Mouse (Mus musculus) liver, postnatal 0 days (tissue): ENCODE measurements around the gene Cryzl1. TPM values are rescaled to one million over a fixed set of nuclear protein-coding genes. Genes with fewer than 3 reads are reported as not detected.

Source experiments
- ATAC-seq: fragments of 200-750 bp; cut with Nextera tagmentation; 2 replicates; pipeline ENCODE4 v1.8.0; 2017; ENCODE audit warnings: mild to moderate bottlenecking, moderate library complexity
- DNase-seq: peaks from one replicate; pipeline ENCODE4 v3.0.0-alpha.2; 2016
- H3K27ac ChIP-seq: fragments of 300-500 bp; sonication (generic); 2 replicates; pipeline ENCODE4 v1.5.1; 2014; ENCODE audit warnings: antibody characterized with exemption, moderate library complexity, mild to moderate bottlenecking, low read depth
- H3K27me3 ChIP-seq: fragments of 300-500 bp; sonication (generic); 2 replicates; pipeline ENCODE4 v1.6.1; 2014; ENCODE audit warnings: low read length, control low read depth, mixed read lengths; ENCODE audit not compliant: insufficient read depth
- H3K36me3 ChIP-seq: fragments of 300-500 bp; sonication (generic); replicated peaks from 2 replicates; pipeline ENCODE4 v1.6.1; 2014; ENCODE audit warnings: mild to moderate bottlenecking, control low read depth, low read length, moderate library complexity, mixed read lengths; ENCODE audit not compliant: insufficient read depth
- H3K4me1 ChIP-seq: fragments of 300-500 bp; sonication (generic); 2 replicates; pipeline ENCODE4 v1.6.1; 2014; ENCODE audit warnings: antibody characterized with exemption, mild to moderate bottlenecking, control low read depth; ENCODE audit not compliant: insufficient read depth
- H3K4me2 ChIP-seq: fragments of 300-500 bp; sonication (generic); 2 replicates; pipeline ENCODE4 v1.6.1; 2014; ENCODE audit warnings: low read depth, mild to moderate bottlenecking, low read length, moderate library complexity, mixed read lengths
- H3K4me3 ChIP-seq: fragments of 300-500 bp; sonication (generic); 2 replicates; pipeline ENCODE4 v1.5.1; 2014; ENCODE audit warnings: low read depth, low read length
- H3K9ac ChIP-seq: fragments of 300-500 bp; sonication (generic); replicated peaks from 2 replicates; pipeline ENCODE4 v1.6.1; 2014; ENCODE audit warnings: mild to moderate bottlenecking, moderate library complexity
- H3K9me3 ChIP-seq: fragments of 300-500 bp; sonication (generic); 2 replicates; pipeline ENCODE4 v1.6.1; 2016; ENCODE audit warnings: mild to moderate bottlenecking, control low read depth, low read length, mixed read lengths
- CTCF ChIP-seq: sonication (generic); IDR thresholded peaks from 2 replicates; pipeline ENCODE4 v1.5.1; 2016; ENCODE audit warnings: antibody characterized with exemption, low read depth
- EP300 ChIP-seq: IDR thresholded peaks from 2 replicates; pipeline ENCODE4 v1.6.1; 2016; ENCODE audit warnings: antibody characterized with exemption, low read depth, mild to moderate bottlenecking
- WGBS: fragments of 180-500 bp; shearing (Covaris S2); extraction: QIAGEN DNeasy Blood & Tissue Kit; methylation state at CpG from one replicate; pipeline ENCODE4 v1.1.7; 2014; ENCODE audit not compliant: insufficient replicate concordance; 5-methylcytosine and 5-hydroxymethylcytosine counted together
- polyA plus RNA-seq: library from polyadenylated mRNA; unstranded; fragments of >200 nt; fragmentation: Nextera tagmentation; extraction: Ambion mirVana; gene quantifications from 2 replicates; pipeline ENCODE4 v1.2.1, GENCODE M21; 2015

Gene Cryzl1
- 27.3 and 27.4 TPM in 2 replicates for polyA plus RNA-seq

- TF ChIP-seq CTCF (no peak), EP300 (no peak; the same call in 1 of the 2 replicates)
- H3K9me3 ChIP-seq = no peaks in the 10 kb centered on the region
- peaks cover 18% of the 10 kb centered on the region for H3K4me1 ChIP-seq
- H3K36me3 ChIP-seq = no peaks in the 10 kb centered on the region
- peaks cover 13% of the 10 kb centered on the region for H3K27me3 ChIP-seq
- H3K9ac ChIP-seq = peak within 1 kb of the TSS; percentile 74
- 2% methylated on average over 46 of the region's 46 CpGs for WGBS
- peak; percentile 92 for ATAC-seq
- peak within 1 kb of the TSS; percentile 95 for H3K4me2 ChIP-seq
- H3K27ac ChIP-seq = peak within 1 kb of the TSS; percentile 88
- peak within 1 kb of the TSS; percentile 85 for H3K4me3 ChIP-seq
- DNase-seq = peak; percentile 95
Measured at GRCm38 (mm10) chr16:91728123-91729065, at the start of gene Cryzl1. Gene Cryzl1, minus strand, starts transcription at chr16:91728975.

DNA sequence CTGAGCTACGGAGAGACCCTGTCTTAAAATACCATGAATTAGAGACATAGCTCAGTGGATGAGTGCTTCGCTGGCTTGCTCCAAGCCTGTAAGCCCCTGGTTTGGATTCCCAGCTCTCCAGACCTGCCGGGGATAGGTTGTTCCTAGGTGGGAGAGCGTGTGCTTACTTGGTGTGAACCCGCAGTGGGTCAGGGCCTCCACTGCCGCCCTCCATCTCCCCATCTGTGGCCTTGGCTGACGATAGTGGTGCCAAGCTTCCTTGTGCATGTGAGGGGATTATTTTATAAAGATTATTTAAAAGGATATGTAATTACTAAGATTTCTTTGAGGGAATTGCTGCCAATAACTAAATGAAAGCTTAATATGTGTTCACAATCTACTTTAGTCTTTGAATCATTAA lies 43.8 kb upstream of the Cryzl1 start:
- Histone ChIP-seq H3K27ac (no peak overlapping the region), H3K4me3 (no peak overlapping the region), H3K36me3 (no peaks in the 10 kb centered on the region), H3K27me3 (no peaks in the 10 kb centered on the region), H3K4me2 (no peak overlapping the region), H3K9ac (no peak overlapping the region), H3K4me1 (peaks cover 11% of the 10 kb centered on the region), H3K9me3 (no peaks in the 10 kb centered on the region)
- DNase-seq (no peak), ATAC-seq (no peak)
- TF ChIP-seq CTCF (no peak), EP300 (no peak)
- WGBS = 77% methylated on average over 7 of the region's 7 CpGs

DNA sequence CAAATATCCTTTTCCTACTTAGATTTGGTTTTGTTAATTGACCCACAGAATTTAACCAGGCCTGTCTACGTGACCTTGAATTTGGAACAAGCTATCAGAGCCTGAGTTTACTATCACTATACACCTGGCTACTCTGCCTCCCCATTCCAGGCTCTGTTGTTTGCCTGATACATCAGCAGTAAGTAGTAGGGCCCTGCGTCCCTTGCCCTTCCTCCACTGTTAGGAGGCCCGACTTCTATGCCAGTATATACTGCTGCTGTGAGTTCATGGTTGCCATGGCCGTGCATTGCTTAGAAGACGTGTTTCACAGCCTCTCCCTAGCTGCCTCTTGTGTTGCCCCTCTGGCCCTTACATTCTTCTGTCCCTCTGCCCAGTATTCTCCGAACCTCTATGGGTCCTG lies 42.6 kb upstream of the Cryzl1 start:
- no peak overlapping the region for H3K4me3 ChIP-seq
- no peak overlapping the region for H3K9ac ChIP-seq
- no peak for TF ChIP-seq CTCF
- no peak for TF ChIP-seq EP300
- H3K36me3 ChIP-seq = no peaks in the 10 kb centered on the region
- H3K27ac ChIP-seq = 0 out of 2 replicates have a peak overlapping the region, but pooled peaks have one; percentile 23
- no peak overlapping the region for H3K4me2 ChIP-seq
- WGBS = 66% methylated on average over 6 of the region's 6 CpGs
- H3K4me1 ChIP-seq = peaks cover 11% of the 10 kb centered on the region
- DNase-seq (no peak), ATAC-seq (no peak)
- no peaks in the 10 kb centered on the region for H3K9me3 ChIP-seq
- H3K27me3 ChIP-seq = no peaks in the 10 kb centered on the region

- no peak for DNase-seq
- no peak for TF ChIP-seq CTCF
- TF ChIP-seq EP300 = no peak
Measured at GRCm38 (mm10) chr16:91770662-91771061, 41.9 kb upstream of the Cryzl1 start.

DNA sequence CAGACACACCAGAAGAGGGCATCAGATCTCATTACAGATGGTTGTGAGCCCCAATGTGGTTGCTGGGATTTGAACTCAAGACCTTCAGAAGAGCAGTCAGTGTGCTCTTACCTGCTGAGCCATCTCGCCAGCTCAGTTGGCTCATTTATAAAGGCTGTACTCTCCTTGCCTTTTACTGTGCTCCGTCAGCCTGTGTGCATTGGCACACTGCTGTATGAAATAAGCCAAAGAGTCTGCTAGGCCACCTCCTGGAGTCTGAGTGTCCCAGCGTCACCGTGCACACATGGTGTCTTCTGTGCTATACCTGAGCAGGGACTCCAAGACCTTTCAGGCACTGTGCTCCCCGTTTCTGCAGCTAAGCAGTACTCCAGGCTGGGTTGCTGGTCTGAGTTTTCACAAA lies 41.1 kb upstream of the Cryzl1 start:
- H3K4me1 ChIP-seq = peaks cover 11% of the 10 kb centered on the region
- TF ChIP-seq EP300 (no peak), CTCF (no peak)
- ATAC-seq (no peak), DNase-seq (no peak)
- whole genome bisulfite sequencing = 80% methylated on average over 5 of the region's 5 CpGs
- H3K9ac ChIP-seq = no peak overlapping the region
- H3K4me3 ChIP-seq = no peak overlapping the region
- H3K27ac ChIP-seq = no peak overlapping the region
- H3K36me3 ChIP-seq = no peaks in the 10 kb centered on the region
- no peak overlapping the region for H3K4me2 ChIP-seq
- no peaks in the 10 kb centered on the region for H3K27me3 ChIP-seq
- H3K9me3 ChIP-seq = no peaks in the 10 kb centered on the region

More at GRCm38 (mm10) chr16:91770662-91771061, 41.9 kb upstream of the Cryzl1 start:
- peak; percentile 40; the same call in 1 of the 2 replicates for ATAC-seq
- H3K27ac ChIP-seq = no peak overlapping the region
- no peak overlapping the region for H3K9ac ChIP-seq
- no peaks in the 10 kb centered on the region for H3K36me3 ChIP-seq
- H3K4me2 ChIP-seq = no peak overlapping the region
- H3K4me3 ChIP-seq = no peak overlapping the region
- 75% methylated on average over 5 of the region's 5 CpGs for WGBS
- H3K27me3 ChIP-seq = no peaks in the 10 kb centered on the region
- no peaks in the 10 kb centered on the region for H3K9me3 ChIP-seq
- H3K4me1 ChIP-seq = peaks cover 11% of the 10 kb centered on the region

DNA sequence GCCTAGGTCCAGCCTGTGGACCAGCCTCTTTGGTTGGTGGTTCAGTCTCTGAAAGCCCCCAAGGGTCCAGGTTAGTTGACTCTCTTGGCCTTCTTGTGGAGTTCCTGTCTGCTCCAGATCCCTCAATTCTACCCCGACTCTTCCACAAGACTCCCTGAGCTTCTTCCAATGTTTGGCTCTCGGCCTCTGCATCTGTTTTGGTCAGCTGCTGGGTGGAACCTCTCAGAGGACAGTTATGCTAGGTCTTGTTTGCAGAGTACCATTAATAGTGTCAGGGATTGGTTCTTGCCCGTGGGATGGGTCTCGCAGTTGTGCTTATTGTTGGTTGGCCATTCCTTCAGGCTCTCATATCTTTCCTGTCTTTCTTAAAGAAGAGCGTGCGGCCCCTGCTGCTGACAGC lies 39.8 kb upstream of the Cryzl1 start:
- H3K4me2 ChIP-seq = no peak overlapping the region
- no peak overlapping the region for H3K27ac ChIP-seq
- no peak for ATAC-seq

More for the DNA sequence above, 39.8 kb upstream of the Cryzl1 start:
- Histone ChIP-seq H3K36me3 (no peaks in the 10 kb centered on the region), H3K4me1 (peaks cover 15% of the 10 kb centered on the region), H3K27me3 (no peaks in the 10 kb centered on the region), H3K4me3 (no peak overlapping the region), H3K9me3 (no peaks in the 10 kb centered on the region), H3K9ac (no peak overlapping the region)
- no peak for DNase-seq
- no peak for TF ChIP-seq EP300
- no peak for TF ChIP-seq CTCF
- WGBS = 88% methylated on average over 6 of the region's 6 CpGs
